Mouse (Mus musculus): ENCODE measurements around the gene Gak.

Gene Gak

DNA sequence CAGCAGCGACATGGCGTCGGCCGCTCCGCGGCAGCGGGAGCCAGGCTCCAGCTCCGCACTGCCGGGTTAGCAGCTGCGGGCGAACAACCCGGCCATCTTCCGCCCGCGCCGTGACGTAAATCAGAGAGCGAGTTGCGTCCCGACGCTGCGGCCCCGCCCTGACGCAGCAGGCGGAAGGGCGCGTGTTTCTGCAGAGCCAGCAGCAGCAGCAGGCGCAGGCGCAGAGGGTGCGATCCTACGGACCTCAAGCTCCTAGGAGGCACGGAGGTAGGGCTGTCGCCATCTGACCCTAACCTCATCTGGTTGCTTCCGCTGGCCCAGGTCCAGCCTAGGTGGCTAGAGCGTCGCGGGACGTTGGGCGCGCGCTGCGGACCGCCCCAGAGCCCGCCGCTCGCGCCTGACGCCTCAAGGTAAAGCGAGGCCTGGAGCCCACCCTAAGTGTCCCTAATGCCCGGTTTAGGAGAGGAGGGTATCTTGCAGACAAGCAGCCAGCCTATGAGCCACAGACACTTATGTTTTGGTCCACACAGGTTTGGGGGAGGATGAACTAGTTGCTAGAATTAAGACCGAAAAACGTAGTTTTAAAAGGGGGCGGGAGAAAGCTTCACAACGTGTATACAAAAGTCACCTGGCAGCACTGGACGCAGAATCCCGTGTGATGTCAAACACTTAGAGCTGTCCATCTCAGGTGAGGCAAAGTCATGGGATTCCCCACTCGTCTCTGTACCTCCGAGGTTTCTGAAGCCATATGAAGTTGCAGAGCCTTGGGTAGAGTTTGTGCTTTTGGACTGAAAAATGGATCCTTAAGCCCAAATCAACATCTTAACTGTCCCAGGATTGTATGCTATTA lies at the start of gene Gak, which contains the start of gene Tmem175:
TSS of gene Gak (minus strand) at position 122 of the 850 bp plus-strand sequence.
TSS of gene Tmem175 (plus strand) at position 137 of the 850 bp plus-strand sequence.
- DNase-seq: peak; percentile 95 to 96

DNA sequence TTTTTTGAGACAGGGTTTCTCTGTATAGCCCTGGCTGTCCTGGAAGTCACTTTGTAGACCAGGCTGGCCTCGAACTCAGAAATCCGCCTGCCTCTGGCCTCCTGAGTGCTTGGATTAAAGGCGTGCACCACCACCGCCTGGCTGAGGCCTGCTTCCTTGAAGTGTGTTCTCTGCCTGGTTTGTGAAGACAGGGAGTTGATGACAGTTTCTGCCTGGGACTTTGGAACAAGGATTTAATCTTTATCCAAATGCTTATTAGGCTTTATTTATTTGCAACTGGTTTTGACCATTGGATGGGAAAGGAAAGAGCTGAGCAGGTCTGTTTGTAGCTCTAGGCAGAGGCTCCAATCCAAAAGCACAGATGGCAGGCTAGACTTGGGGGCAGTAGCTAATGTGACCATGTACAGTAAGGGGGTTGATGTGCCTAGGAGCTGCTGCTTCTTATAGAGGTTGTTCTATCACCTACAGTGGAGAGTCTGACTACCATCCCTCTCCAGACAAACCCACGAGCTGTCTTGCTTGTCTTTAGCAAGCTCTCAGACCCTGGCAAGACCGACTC lies 48.8 kb upstream of the Gak start:
- peak; percentile 35 to 42 for DNase-seq

DNA sequence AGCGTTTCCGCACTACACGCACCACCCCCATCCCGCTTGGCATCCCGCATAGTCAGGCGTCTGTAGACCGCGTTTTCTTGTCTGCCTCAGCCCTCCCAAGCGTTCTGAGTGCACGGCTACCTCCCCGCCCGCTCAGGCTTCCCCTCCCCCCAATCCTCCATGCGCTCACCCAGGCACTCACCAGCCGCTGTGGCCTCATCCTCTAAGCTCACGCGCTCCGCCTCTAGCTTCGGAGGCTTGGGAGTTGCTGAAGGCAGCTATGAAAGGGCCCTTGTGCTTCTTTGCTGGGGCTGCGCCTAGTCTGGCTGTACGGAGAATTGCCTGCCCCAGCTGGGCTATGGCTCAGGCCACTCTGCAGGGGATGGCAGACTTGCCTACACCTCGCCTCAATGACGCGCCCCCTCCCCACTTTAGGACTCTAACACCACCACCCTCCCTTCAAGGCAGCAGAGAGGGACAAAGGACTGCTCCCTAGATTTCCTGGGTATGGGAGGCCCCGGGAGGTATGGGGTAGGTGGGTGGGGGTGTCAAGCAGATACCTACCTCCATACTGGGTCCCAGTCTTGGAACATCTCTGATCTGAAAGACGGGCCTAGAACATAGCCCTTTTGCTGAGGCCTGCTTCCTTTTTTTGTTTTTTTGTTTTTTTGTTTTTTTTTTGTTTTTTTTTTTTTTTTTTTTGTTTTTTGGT lies 48.2 kb upstream of the Gak start:
- peak; percentile 75 to 83 for DNase-seq

DNA sequence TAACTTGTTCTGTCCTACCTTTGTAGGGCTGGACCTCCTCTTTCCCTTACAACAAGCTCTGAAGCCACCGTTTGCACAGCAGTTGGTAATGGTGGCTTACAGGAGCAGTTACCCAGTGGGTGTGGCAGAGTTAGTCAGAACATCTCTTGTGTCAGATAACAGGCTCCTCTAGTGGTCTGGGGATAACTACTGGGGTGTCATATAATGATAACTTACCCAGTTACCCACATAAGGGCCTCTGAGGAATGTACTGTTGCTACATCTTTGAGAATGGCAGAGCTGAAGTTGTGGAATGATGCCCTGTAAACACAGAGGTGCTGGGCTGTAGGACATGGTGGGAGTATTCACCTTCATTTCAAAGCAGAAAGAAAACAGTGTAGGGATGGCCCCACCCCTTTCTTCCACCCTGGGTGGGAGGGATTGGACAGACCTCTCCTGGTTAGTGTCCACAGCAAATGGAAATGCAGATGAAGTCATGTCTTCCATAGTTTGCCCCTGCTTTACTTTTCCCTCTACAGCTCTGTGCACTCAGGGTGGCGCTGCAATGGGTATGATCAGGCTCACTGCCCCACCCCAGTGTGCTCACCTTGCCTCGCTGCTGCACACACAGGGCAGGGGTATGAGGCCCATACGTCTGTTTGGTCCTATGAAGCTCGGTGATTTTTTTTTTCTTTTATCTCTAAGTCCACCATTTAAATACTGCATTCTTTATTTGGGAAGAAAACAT lies 47.4 kb upstream of the Gak start:
- peak in 1 of 2 experiments; percentile 57 for DNase-seq

DNA sequence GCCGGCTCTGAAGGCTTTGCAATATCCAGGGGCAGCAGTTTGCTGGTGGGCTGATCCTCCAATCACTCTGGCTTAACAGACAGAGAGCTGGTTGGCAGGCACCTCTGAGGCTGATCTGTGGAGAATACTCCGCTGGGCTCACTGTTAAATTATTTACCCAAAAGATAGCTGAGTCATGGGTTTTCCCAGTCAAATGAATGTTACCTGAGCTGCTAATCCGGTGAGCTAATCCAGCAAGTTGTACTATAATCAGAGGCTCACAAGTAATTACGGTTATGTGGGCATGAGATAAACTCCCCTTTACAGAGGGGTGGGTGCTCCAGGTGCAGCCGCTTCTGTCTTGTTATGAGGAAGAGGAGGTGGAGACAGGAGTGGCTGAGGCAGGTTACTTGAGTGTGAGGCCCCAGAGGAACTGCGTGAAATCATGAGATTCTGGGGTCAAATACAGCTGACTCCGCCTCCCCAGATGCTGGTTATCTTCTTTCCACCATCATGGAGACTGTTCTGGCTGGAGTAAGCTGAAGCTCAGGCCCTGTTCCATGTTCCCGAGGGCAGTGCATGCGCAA lies 45.8 kb upstream of the Gak start, which contains the start of gene Slc26a1:
TSS of gene Slc26a1 (minus strand) at position 319 of the 566 bp plus-strand sequence.
- no peak for DNase-seq

DNA sequence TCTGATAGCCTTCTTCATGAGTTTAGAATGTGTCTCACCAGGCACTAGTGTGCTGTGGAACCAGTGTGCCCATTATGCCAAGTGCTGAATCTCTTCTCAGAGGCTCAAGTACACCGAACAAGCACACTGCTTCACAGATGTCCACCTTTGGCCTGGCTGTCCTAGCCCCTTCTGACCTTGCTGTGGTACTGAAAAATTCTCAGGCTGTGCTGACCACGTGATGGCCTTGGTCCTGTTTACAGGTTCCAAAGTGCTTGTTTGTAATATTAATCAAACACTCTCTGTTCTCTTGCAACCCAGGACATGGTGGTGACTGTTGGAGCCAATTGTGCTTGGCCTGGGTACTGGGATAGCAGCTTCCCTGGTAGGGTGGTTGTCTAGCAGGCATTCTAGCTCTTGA lies 45.1 kb upstream of the Gak start:
- DNase-seq: no peak

DNA sequence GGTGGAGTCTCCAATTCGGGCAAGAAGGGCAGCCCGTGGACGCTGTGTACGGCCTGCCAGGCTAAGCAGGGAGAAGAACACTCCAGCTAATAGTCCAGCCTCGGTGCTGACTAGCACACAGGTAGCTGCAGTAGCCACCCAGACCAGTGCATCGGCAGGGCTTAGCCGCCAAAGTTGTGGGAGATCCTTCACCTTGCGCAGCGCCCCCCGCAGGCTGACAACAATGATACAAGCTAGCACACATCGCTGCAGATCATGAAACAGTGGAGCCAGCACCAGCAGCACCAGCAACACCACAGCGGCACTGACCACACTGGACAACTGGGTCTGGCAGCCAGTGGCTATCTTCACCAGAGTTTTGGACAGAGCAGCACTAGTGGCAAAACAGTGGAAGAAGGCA lies 42.2 kb upstream of the Gak start:
- DNase-seq: no peak

DNA sequence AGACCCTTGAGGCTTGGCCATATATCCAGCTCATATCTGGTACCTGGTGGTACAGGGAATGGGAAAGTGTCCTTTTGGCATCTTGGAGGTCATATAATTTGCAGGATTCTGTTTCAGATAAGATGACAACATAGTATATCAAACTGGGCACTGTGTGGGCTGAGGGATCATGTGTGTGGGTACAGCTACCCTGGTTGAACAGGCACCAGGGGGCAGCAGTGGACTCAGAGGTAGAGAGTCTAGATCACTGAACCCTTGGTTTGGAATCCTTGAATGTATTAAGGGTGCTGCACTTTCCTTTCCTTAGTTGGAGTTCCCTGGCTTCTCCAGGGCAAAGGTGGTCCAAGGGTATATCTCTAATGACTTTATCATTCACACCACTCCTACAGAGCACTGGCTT lies 41.2 kb upstream of the Gak start:
- peak in 1 of 2 experiments; percentile 63 for DNase-seq

DNA sequence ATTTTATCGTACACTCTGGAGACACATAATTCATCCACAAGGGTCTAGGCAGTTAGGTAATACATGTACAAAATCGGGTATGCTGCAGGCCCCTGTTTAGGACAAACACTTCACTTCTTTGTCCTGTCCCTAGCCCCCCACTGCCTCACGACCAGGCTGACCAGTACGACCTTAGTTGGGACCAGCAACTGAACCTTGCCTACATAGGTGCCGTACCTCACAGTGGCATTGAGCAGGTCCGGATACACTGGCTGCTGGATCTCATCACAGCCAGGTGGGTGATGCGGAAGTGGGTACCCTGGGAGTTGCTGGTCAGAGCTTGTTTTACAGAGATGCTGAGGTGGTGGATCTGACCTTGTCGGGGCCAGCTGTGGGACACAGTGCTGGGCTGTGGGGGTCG lies 40.4 kb upstream of the Gak start:
- DNase-seq: no peak

DNA sequence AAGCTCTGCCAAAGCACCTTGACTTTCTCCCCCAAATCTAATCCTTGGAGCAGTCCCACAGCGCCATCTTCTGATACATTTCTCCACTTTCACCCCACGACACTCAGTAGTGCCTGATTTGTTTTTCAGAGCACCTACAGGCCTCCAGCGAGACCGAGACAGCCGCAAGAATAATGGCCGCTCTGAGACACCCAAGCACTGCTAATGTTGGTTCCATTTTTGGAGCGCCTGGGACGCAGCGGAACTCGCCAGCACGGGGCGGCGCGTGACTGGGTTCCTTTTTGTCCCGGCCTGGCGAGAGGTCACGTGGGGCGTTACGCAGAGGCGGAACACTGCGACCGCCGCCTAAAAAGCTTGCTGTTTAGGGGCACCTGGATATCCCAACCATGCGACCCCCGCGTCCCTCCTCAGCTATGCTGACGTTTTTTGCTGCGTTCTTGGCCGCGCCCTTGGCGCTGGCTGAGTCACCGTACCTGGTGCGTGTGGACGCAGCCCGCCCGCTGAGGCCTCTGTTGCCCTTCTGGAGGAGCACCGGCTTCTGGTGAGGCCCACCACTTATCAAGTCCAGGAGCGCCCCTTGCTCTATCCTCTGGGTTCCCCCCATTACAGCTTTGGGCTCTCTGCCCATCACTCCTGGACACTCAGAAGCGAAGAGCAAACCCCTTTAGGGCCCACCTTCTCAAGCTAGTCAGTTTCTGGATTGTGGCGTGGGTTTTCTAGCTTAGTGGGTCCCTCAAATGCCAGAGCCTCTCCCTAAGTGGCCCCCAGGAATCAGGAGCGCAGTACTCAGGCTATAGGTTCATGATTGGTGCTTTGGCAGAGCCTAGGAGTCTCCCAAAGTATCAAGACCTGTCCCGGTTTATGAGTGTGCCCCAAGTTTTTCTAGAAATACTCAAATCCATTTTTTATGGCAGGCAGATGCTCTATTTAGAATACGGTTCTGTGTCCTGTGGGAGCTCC lies 39.7 kb upstream of the Gak start, which contains the start of gene Dgkq:
TSS of gene Dgkq (minus strand) at position 696 of the 960 bp plus-strand sequence.
- peak; percentile 92 for DNase-seq

DNA sequence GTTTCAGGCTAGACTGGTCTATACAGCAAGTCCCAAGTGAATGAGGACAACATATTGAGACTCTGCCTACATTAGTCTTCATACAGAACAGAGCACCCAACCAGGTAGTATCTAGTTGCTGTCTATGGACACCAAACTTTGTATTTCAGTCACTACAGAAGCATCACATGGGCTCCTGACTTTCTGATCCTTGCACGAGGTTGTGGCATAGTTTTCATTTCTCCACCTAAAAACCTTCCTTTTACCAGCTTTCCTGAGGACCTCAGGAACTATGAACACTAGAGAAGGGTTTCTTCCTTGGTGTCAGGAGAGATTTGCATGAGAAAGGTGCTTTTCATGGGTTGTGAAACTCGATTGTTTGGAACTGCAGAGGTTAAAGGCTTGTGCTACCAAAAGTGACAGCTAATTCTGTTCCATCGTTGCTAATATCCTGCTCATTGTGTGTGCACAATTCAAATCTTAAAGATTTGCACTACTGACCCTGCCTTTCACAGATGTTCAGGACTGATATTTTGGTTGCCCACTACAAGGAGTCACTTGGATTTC lies 38.9 kb upstream of the Gak start:
- no peak for DNase-seq

DNA sequence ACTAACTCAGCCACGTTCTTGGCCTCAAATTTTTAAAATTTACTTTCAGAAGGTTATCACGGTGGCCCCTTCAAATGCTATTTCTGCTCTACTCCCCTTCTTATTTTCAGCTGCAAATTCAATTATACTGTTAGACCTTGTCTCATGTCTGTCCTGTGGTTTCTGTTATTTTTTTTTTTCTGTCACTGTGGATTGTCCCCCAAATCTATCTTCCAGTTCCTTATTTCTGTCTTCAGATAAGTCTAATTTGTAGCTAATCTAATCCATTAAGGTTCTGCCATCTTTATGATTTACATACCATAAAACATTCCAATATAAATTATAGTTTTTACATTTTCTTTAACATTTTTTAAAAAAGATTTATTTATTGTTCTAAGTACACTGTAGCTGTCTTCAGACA lies 37.8 kb upstream of the Gak start:
- DNase-seq: no peak

DNA sequence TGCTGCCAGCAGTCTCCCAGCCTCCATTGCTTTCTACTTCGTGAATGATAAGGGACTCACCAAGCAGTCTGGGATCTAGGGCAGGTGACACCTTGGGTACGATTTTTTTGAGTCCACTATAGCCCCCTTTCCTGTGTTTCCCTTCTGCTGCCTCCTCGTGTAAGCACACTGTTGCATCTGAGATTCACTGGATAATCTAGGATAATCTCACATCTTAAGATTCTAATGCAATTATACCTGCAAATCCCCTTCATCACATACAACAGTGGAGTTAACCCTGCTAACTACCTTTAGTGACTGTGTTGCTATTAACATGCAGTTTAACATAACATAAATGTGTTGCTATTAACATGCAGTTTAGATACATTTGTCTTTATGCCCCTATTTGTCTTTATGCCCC lies 35.5 kb upstream of the Gak start:
- no peak for DNase-seq

DNA sequence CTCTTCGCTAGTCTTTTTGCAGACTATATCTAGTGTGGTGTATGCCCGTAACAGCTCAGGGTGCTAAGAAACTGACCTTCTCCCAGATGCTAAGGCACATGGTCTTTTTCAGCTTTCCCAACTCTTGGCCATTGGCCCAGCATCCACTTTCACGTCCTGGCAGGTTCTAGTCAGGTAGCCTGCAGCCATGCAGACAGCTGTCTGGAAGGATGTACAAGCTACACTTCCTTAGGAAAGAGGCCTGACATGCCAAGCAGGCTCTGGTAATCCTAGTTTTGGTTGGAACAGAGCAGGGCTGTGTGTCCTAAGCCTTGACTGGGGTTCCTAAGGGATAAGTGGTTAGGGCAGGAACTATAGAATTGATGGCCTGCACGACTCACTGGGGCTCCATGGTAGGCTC lies 33.2 kb upstream of the Gak start:
- DNase-seq: no peak

DNA sequence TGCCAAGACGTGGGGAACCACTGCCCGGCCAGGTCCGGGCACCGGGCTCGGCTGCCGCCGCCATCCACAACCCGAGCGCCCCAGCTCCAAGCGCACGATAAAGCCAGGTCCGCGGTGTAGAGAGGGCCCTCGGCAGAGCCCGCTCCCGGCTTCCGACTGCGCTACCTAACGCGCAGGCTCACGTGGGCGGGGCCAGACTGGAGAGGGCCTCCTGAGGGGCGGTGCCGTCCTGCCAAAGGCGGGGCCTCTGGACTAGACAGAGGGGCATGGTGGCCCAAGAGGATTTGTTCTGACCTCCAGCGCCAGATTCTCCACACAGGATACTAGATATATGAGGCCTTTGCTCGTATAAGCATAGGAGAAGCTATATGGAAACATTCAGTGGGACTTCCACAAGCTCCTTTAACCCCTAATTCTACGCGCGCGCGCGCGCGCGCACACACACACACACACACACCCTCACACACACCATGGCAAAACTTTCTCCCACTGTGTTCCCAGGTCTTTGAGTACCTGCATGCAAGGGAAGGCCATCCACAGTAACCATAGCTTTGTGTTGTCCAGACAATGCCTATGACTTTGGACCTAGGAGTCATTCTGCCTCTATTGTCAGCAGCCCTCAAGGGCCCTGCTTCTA lies 31.2 kb upstream of the Gak start:
- DNase-seq: peak; percentile 92 to 96

DNA sequence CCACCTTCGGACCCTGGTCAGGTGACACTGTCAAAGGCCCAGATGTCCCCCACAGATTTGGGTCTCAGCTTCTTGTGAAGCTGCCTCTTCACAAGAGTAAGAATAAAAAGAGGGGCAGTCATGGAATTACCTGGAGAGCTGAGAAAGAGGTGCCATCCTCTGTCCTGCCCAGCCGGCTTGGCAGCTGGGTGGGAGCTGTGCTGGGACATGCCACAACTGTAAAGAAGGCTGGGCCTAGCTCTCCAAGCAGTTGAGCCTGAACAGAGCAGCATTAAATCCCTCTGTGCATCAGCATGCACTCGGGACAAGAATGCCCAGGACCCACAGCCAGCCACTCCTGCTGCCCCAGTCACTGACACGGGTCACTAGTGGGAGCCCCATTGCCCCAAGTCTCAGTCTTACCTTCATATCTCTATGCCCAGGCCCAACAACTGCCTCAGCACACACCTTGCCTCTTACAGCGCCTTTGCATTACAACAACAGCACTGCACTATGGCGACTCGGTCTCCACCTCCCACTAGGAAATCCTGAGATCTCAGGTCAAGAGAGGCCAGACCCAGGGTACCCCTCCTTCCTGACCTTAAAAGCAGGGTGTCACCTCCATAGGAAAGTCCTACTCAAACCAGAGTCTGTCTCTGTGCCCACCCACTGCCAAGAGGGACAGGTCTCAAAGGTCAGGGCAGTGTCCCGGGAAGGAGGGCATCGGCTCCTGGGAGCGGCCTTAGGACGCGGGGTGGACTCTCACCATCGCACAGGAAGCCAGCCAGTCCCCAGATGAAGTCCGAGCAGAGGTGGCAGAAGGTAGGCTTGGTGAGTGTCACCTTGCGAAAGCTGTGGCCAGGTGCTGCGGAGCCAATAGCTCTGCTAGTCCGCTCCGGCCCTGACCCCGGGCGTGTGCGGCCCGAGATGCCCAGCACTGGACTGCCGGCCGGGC lies 30.4 kb upstream of the Gak start, which contains the start of gene Idua:
TSS of gene Idua (plus strand) at position 634 of the 934 bp plus-strand sequence.
- DNase-seq: peak in 1 of 2 experiments; percentile 38

DNA sequence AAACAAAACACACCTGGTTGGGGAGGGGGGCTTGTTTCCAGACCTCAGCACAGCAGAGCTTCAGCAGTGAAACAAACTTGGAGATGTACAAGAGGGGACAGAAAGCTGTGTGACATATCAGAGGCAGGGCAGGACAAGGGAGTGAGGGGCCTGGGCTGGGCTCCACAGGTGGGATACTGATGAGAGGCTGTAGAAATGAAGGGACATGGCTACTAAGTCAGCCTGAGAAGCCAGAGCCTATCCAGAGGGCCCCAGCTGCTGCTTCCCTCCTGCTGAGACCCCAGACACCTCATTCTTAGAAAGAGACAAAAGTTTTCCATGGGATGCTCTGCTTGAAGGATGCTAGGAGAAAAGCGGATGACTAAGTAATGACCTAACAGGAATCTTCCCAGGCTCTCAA lies 29.1 kb upstream of the Gak start:
- DNase-seq: no peak

DNA sequence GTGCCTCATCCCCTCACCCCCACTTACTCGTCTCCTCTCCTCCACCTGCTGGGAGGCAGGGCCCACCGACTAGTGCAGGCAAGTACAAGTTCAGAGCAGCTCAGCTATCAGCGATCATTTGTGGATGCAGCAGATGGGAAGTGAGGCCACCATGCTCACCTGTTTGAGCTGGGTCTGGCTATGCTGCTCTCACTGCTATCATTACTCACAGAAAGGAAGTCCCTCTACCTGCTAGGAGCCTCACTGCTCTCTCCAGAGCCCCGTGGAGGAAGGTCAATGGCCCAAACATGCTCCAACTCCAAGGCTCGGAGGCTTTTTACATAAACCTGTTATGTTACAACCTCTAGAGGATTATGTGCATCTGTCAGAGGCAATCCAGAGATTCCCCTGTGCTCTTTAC lies 27.9 kb upstream of the Gak start:
- no peak for DNase-seq
